Comparison of ENCODE assay signal across 20 mouse cellular contexts in the genomic region with DNA sequence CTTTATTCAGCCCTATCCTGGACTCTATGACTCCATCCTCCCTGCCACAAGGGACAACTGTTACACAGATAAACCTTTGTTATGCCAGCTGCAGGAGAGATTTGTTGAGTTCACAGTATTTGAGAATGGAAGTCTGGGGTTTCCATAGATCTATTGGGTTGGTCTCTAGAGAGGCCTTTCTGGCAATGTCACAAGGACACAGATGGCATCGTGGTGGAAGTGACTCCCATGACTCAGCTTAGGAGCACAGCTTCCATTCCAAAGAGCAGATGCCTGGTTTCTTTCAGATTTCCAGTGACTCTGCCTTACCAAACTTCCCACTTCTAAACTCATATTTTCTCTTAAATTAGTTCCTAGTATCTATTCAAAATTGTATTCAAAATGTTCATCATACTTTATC.
A peak's percentile ranks its signal among the peaks of the same experiment; 100 is the strongest.
DNase-seq lines count a peak whose midpoint lies in the region; ATAC-seq and TF ChIP-seq lines count a peak whose summit lies in the region.
"Had no signal": no experiment of that assay in that cellular context is flagged by ENCODE, and none has a peak within 500 bp of the region (broad histone marks: within the 10 kb centered on the region; RNA-seq: fewer than 3 reads in every experiment).

No protein-coding gene starts in this region.

- no peak overlapping the region for H3K27ac ChIP-seq in layer of hippocampus, adult 2 months
- H3K27ac ChIP-seq: embryonic facial prominence, embryonic 13.5 days; hindbrain, embryonic 13.5 days; intestine, embryonic 15.5 days; midbrain, embryonic 13.5 days had no signal

- ATAC-seq in frontal cortex, adult (ENCODE audit: low TSS enrichment) = peak; percentile 34; the same call in 1 of the 2 replicates
- ATAC-seq: forebrain, postnatal 0 days; intestine, embryonic 15.5 days; liver, postnatal 0 days; midbrain, embryonic 13.5 days had no signal

- H3K4me3 ChIP-seq in layer of hippocampus, adult 2 months = no peak overlapping the region
- H3K4me3 ChIP-seq: embryonic facial prominence, embryonic 13.5 days; heart, embryonic 12.5 days; hindbrain, embryonic 13.5 days; intestine, embryonic 15.5 days; midbrain, embryonic 13.5 days; myocyte had no signal

- no peak for DNase-seq in frontal cortex, postnatal 25 days (ENCODE audit: low spot score in 2 of 2)
- DNase-seq in left cerebral cortex, adult 18-20 months (ENCODE audit: low spot score in 2 of 2) = peak; percentile 12
- no peak for DNase-seq in left cerebral cortex, postnatal 10 days (ENCODE audit: extremely low spot score in 1 of 2, low spot score in 2 of 2)
- DNase-seq in layer of hippocampus, adult 2 months (ENCODE audit: low spot score in 2 of 2) = peak; percentile 20 to 30
- DNase-seq in telencephalon, adult 2 months (ENCODE audit: low read depth, low spot score) = peak; percentile 21
- no peak for DNase-seq in urinary bladder, postnatal 36 days (ENCODE audit: low spot score in 2 of 2)
- DNase-seq in kidney, adult 8-10 months = no peak
- DNase-seq: cerebellum, adult 9-10 months; forebrain, postnatal 0 days; liver, postnatal 0 days; lung, postnatal 14 days; thymus, adult 18-20 months; thymus, postnatal 4 days had no signal

- no peak for TF ChIP-seq CTCF in layer of hippocampus, adult 2 months (conservative IDR thresholded peaks at IDR 0.05)

- intact Hi-C loops in left cerebral cortex, postnatal 10 days (cut with DNase I) = no loop called here

Comparison
In these comparisons a context has a peak if more than half of its experiments do, and no peak if none do; other contexts are left out.
1. DNase-seq: peak in left cerebral cortex, adult 18-20 months (2 of 2), layer of hippocampus, adult 2 months (2 of 2) and telencephalon, adult 2 months (single experiment); none in frontal cortex, postnatal 25 days (0 of 2), left cerebral cortex, postnatal 10 days (0 of 2), urinary bladder, postnatal 36 days (0 of 2) and kidney, adult 8-10 months (0 of 2).